Mouse (Mus musculus): ENCODE measurements at regions not wholly inside any gene's neighbourhood (a gene's known extent, or its start where the extent isn't known, plus 50 kb on each side); places are given as distances from the start of the nearest gene placed in this dataset.

- 47% methylated on average over 7 of the region's 7 CpGs for WGBS
- Histone ChIP-seq H3K4me1 (ENCODE audit: control insufficient read depth, insufficient read depth, low read length) (no peaks in the 10 kb centered on the region), H3K9ac (ENCODE audit: low read length) (no peak overlapping the region), H3K4me2 (ENCODE audit: low read depth, low read length) (no peak overlapping the region), H3K27ac (ENCODE audit: low read length) (peak overlapping the region; percentile 17; the same call in 1 of the 2 replicates), H3K36me3 (ENCODE audit: control insufficient read depth, insufficient read depth, low read length) (no peaks in the 10 kb centered on the region), H3K27me3 (ENCODE audit: control insufficient read depth, insufficient read depth, low read length) (no peaks in the 10 kb centered on the region), H3K9me3 (replicated peaks; ENCODE audit: control insufficient read depth, low read length) (no peaks in the 10 kb centered on the region), H3K4me3 (replicated peaks; ENCODE audit: low read length) (no peak overlapping the region)
- ATAC-seq (ENCODE audit: insufficient read depth, low FRiP score), result no peak
Observed at GRCm38 (mm10) chr13:110667276-110667956, 272.6 kb downstream of the Plk2 start.

DNA sequence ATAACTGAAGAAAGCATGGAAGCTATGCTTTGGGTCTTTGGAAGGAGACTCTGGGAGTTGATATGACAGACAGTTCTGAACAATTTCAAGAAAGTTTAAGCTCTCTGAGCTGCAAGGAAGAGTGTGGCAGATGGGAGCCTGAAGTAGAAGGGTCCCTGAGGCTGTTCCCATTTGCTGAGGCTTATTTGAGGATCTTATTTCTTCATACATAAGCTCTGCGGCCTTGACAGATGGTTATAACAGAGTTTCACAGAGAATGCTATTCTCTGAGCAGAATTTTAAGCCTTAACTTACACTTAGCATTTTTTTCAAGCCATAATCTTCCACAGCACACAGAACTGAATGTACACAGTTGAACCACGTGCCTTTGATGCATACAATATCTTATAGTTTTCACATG lies 278.7 kb downstream of the Plk2 start:
- 58% methylated on average over 2 of the region's 2 CpGs for WGBS
- H3K9ac ChIP-seq (ENCODE audit: low read length), result no peak overlapping the region
- H3K36me3 ChIP-seq (ENCODE audit: control insufficient read depth, insufficient read depth, low read length), result no peaks in the 10 kb centered on the region
- no peak overlapping the region for H3K27ac ChIP-seq (ENCODE audit: low read length)
- H3K4me1 ChIP-seq (ENCODE audit: control insufficient read depth, insufficient read depth, low read length), result no peaks in the 10 kb centered on the region
- no peak overlapping the region for H3K4me2 ChIP-seq (ENCODE audit: low read depth, low read length)
- no peaks in the 10 kb centered on the region for H3K9me3 ChIP-seq (replicated peaks; ENCODE audit: control insufficient read depth, low read length)
- H3K4me3 ChIP-seq (replicated peaks; ENCODE audit: low read length), result no peak overlapping the region
- no peaks in the 10 kb centered on the region for H3K27me3 ChIP-seq (ENCODE audit: control insufficient read depth, insufficient read depth, low read length)
- ATAC-seq (ENCODE audit: insufficient read depth, low FRiP score), result no peak

GRCm38 (mm10) chr13:110683259-110684041 lies 288.6 kb downstream of the Plk2 start:
- ATAC-seq (ENCODE audit: insufficient read depth, low FRiP score), result peak; percentile 53; the same call in 1 of the 2 replicates
- no peak overlapping the region for H3K9ac ChIP-seq (ENCODE audit: low read length)
- H3K9me3 ChIP-seq (replicated peaks; ENCODE audit: control insufficient read depth, low read length), result no peaks in the 10 kb centered on the region
- no peak overlapping the region for H3K4me3 ChIP-seq (replicated peaks; ENCODE audit: low read length)
- no peaks in the 10 kb centered on the region for H3K27me3 ChIP-seq (ENCODE audit: control insufficient read depth, insufficient read depth, low read length)
- H3K36me3 ChIP-seq (ENCODE audit: control insufficient read depth, insufficient read depth, low read length), result no peaks in the 10 kb centered on the region
- 67% methylated on average over 11 of the region's 11 CpGs for WGBS
- H3K4me2 ChIP-seq (ENCODE audit: low read depth, low read length), result no peak overlapping the region
- no peaks in the 10 kb centered on the region for H3K4me1 ChIP-seq (ENCODE audit: control insufficient read depth, insufficient read depth, low read length)
- no peak overlapping the region for H3K27ac ChIP-seq (ENCODE audit: low read length)

- no peak for ATAC-seq (ENCODE audit: insufficient read depth, low FRiP score)
- 61% methylated on average over 3 of the region's 3 CpGs for WGBS
- Histone ChIP-seq H3K4me2 (ENCODE audit: low read depth, low read length) (no peak overlapping the region), H3K27me3 (ENCODE audit: control insufficient read depth, insufficient read depth, low read length) (no peaks in the 10 kb centered on the region), H3K9me3 (replicated peaks; ENCODE audit: control insufficient read depth, low read length) (no peaks in the 10 kb centered on the region), H3K36me3 (ENCODE audit: control insufficient read depth, insufficient read depth, low read length) (no peaks in the 10 kb centered on the region), H3K4me1 (ENCODE audit: control insufficient read depth, insufficient read depth, low read length) (no peaks in the 10 kb centered on the region), H3K9ac (ENCODE audit: low read length) (no peak overlapping the region), H3K27ac (ENCODE audit: low read length) (no peak overlapping the region), H3K4me3 (replicated peaks; ENCODE audit: low read length) (no peak overlapping the region)
Observed at GRCm38 (mm10) chr13:110688796-110689195, 293.9 kb downstream of the Plk2 start.

DNA sequence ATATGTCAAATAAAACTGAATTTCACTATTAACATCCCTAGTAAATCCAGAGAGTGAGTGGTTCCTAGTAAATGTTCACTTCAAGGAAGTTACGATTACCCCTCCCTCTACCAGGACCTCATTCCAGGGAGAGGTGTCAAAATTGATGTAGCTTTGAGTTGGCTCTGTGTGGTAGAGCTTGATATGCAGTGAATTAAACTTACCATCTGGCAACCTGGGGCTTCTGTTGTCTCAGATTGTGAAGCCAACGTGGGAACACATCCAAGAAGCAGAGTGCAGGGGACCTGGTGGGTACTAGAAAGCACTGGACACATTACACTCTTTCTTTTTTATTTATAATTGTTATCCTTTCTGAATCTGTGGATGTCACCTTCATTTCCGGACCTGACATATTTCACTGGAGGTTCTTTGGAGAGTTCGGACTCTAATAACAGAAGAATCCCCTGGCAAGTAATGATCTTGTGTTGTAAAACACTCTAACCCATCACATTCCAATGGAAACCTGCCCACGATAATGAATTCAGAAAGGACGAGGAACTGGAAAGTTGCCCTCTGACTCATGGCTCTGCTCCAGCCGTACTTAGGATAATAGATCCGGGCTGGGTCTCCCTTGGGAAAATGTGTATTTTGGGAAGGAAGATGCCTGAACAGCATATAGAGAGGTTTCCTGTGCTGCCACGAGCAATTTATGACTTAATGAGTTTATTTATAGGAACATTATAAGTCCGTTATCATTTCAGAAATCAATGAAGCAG lies 295.8 kb downstream of the Plk2 start:
- WGBS, result 39% methylated on average over 10 of the region's 10 CpGs
- ATAC-seq (ENCODE audit: insufficient read depth, low FRiP score), result no peak

GRCm38 (mm10) chr13:110692696-110693095 lies 297.9 kb downstream of the Plk2 start:
- no peak for ATAC-seq (ENCODE audit: insufficient read depth, low FRiP score)
- H3K9me3 ChIP-seq (replicated peaks; ENCODE audit: control insufficient read depth, low read length), result no peaks in the 10 kb centered on the region
- H3K4me2 ChIP-seq (ENCODE audit: low read depth, low read length), result no peak overlapping the region
- WGBS, result 78% methylated on average over 5 of the region's 5 CpGs
- H3K4me1 ChIP-seq (ENCODE audit: control insufficient read depth, insufficient read depth, low read length), result no peaks in the 10 kb centered on the region
- H3K36me3 ChIP-seq (ENCODE audit: control insufficient read depth, insufficient read depth, low read length), result no peaks in the 10 kb centered on the region
- no peak overlapping the region for H3K4me3 ChIP-seq (replicated peaks; ENCODE audit: low read length)
- H3K27me3 ChIP-seq (ENCODE audit: control insufficient read depth, insufficient read depth, low read length), result no peaks in the 10 kb centered on the region
- H3K9ac ChIP-seq (ENCODE audit: low read length), result no peak overlapping the region
- H3K27ac ChIP-seq (ENCODE audit: low read length), result no peak overlapping the region

More for the DNA sequence above, 295.8 kb downstream of the Plk2 start:
- Histone ChIP-seq H3K4me2 (ENCODE audit: low read depth, low read length) (no peak overlapping the region), H3K4me1 (ENCODE audit: control insufficient read depth, insufficient read depth, low read length) (no peaks in the 10 kb centered on the region), H3K4me3 (replicated peaks; ENCODE audit: low read length) (no peak overlapping the region), H3K9ac (ENCODE audit: low read length) (no peak overlapping the region), H3K9me3 (replicated peaks; ENCODE audit: control insufficient read depth, low read length) (no peaks in the 10 kb centered on the region), H3K27me3 (ENCODE audit: control insufficient read depth, insufficient read depth, low read length) (no peaks in the 10 kb centered on the region), H3K27ac (ENCODE audit: low read length) (no peak overlapping the region), H3K36me3 (ENCODE audit: control insufficient read depth, insufficient read depth, low read length) (no peaks in the 10 kb centered on the region)

DNA sequence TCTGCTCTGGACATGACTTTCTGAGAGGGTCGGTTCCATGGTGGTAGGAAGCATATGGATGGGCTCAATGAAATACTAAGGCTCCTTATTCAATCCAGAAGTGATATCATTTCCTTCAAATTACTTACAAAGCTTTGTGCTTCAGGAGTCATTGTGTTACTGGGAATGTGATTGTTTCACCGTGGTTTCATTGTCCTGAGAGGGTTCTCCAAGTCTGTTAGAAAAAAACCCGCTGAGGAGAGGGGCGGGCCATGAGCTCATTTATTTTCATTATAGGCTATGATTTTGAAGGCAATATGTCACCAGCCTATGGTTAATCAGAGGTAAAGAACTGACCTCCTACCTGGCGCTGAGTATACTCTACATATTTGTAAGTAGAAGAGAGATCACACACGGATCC lies 300.0 kb downstream of the Plk2 start:
- no peak for ATAC-seq (ENCODE audit: insufficient read depth, low FRiP score)
- no peak overlapping the region for H3K9ac ChIP-seq (ENCODE audit: low read length)
- WGBS, result 67% methylated on average over 6 of the region's 6 CpGs
- H3K27ac ChIP-seq (ENCODE audit: low read length), result no peak overlapping the region
- no peaks in the 10 kb centered on the region for H3K36me3 ChIP-seq (ENCODE audit: control insufficient read depth, insufficient read depth, low read length)
- H3K4me1 ChIP-seq (ENCODE audit: control insufficient read depth, insufficient read depth, low read length), result no peaks in the 10 kb centered on the region
- H3K4me3 ChIP-seq (replicated peaks; ENCODE audit: low read length), result no peak overlapping the region
- H3K9me3 ChIP-seq (replicated peaks; ENCODE audit: control insufficient read depth, low read length), result no peaks in the 10 kb centered on the region
- H3K4me2 ChIP-seq (ENCODE audit: low read depth, low read length), result no peak overlapping the region
- no peaks in the 10 kb centered on the region for H3K27me3 ChIP-seq (ENCODE audit: control insufficient read depth, insufficient read depth, low read length)

- no peak for ATAC-seq (ENCODE audit: insufficient read depth, low FRiP score)
- no peaks in the 10 kb centered on the region for H3K36me3 ChIP-seq (ENCODE audit: control insufficient read depth, insufficient read depth, low read length)
- WGBS, result 78% methylated on average over 5 of the region's 5 CpGs
- H3K27ac ChIP-seq (ENCODE audit: low read length), result no peak overlapping the region
- H3K9me3 ChIP-seq (replicated peaks; ENCODE audit: control insufficient read depth, low read length), result no peaks in the 10 kb centered on the region
- no peaks in the 10 kb centered on the region for H3K27me3 ChIP-seq (ENCODE audit: control insufficient read depth, insufficient read depth, low read length)
- H3K4me2 ChIP-seq (ENCODE audit: low read depth, low read length), result no peak overlapping the region
- H3K4me3 ChIP-seq (replicated peaks; ENCODE audit: low read length), result no peak overlapping the region
- no peaks in the 10 kb centered on the region for H3K4me1 ChIP-seq (ENCODE audit: control insufficient read depth, insufficient read depth, low read length)
- no peak overlapping the region for H3K9ac ChIP-seq (ENCODE audit: low read length)
Observed at GRCm38 (mm10) chr13:110696549-110696948, 301.7 kb downstream of the Plk2 start.

DNA sequence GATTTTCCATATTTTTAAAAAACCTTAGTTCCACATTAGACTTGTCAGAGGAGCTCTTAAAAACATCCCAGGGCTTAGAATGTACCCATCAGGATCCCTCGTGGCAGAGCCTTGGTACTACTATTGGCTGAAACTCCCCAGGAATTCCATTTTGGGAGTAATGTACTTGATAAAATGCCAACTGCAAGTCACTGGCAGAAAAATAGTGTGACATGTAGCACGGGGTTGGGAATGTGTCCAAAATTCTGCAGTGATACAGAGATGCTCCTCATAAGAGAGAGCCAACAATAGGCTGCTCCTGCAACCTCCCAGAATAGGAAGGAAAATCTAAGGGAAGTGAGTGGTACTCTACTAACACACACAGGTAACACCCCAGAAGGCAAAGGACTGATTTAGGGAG lies 309.4 kb downstream of the Plk2 start:
- Histone ChIP-seq H3K4me1 (ENCODE audit: control insufficient read depth, insufficient read depth, low read length) (no peaks in the 10 kb centered on the region), H3K36me3 (ENCODE audit: control insufficient read depth, insufficient read depth, low read length) (no peaks in the 10 kb centered on the region), H3K27ac (ENCODE audit: low read length) (no peak overlapping the region), H3K4me2 (ENCODE audit: low read depth, low read length) (no peak overlapping the region), H3K27me3 (ENCODE audit: control insufficient read depth, insufficient read depth, low read length) (no peaks in the 10 kb centered on the region), H3K9me3 (replicated peaks; ENCODE audit: control insufficient read depth, low read length) (no peaks in the 10 kb centered on the region), H3K9ac (ENCODE audit: low read length) (no peak overlapping the region), H3K4me3 (replicated peaks; ENCODE audit: low read length) (no peak overlapping the region)
- ATAC-seq (ENCODE audit: insufficient read depth, low FRiP score), result no peak
- 66% methylated on average over 2 of the region's 2 CpGs for WGBS

Data from stomach, embryonic 16.5 days (tissue).